Mouse (Mus musculus) ES-Bruce4 (cell line): Measurements from ENCODE around the gene Nedd8.

Experiments
- CTCF ChIP-seq: IDR thresholded peaks from one replicate; pipeline ENCODE4 v1.8.1; 2011; ENCODE audit warnings: low read depth, low read length
- POLR2A ChIP-seq: IDR thresholded peaks from one replicate; pipeline ENCODE4 v1.8.1; 2011; ENCODE audit warnings: low read length; ENCODE audit not compliant: insufficient read depth

- TF ChIP-seq POLR2A (no peak), CTCF (no peak)
Observed at GRCm38 (mm10) chr14:55713007-55713728, 41.2 kb upstream of the Nedd8 start.
